Mouse (Mus musculus) cerebellum, adult (tissue): ENCODE results near the gene Wdr70.
A peak's percentile ranks its signal among the peaks of the same experiment; 100 is the strongest.

Experiments
- ATAC-seq: cut with Nextera tagmentation; 2 replicates; pipeline ENCODE4 v1.9.2; 2017; ENCODE audit warnings: mild to moderate bottlenecking, moderate library complexity, mixed read lengths; ENCODE audit not compliant: insufficient number of reproducible peaks, low FRiP score, low TSS enrichment

The Wdr70 gene

GRCm38 (mm10) chr15:7941690-7942089, 157.3 kb downstream of the Wdr70 start:
- no peak for ATAC-seq

DNA sequence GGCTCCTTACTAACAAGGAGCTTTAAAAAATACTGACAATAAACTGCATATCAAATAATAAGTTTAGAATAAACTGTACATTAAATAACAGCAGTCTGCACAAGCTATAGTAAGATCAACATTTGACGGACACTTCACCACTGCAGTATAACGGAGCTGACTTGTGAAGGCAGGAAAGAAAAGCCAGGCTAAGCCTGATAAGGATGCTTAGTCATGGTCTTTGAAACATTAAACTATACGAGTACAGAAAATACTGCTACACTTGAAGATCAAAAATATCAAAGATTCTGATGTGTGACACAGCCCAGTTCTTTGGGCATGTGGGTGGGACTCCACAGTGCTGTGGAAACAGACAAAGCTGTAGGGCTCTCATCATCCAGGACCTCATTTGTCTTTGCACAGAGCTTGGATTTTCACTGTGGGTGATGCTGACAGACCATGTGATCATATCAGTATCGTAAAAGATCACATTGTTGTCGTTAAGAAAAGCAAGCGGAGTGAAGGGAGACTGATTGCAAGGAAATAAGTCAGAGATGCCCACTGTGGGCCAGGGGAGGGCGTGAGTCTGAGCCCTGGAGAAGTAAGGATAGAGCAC, 163.3 kb downstream of the Wdr70 start:
- ATAC-seq, result no peak

- no peak for ATAC-seq
Observed at GRCm38 (mm10) chr15:7934580-7934979, 164.4 kb downstream of the Wdr70 start.

DNA sequence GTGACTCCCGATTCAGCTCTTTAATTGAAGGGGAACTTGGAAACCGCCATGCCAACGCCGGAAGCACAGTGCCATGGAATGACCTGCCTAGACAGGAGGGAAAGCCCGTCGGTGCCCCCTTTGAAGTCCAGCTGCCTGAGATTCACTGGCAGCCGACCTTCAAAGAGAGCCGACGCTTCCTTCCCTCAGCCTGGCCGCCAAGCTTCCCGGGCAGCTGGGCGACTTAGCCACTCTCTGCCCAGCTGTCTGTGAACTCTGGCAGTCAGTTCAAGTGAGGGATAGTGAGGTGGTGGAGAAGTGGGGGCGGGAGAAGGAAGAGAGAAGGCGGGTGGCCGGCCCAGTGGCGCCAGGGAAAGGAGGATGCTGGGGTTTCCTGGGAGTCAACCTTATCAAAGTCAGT, 164.9 kb downstream of the Wdr70 start:
- ATAC-seq, result no peak

DNA sequence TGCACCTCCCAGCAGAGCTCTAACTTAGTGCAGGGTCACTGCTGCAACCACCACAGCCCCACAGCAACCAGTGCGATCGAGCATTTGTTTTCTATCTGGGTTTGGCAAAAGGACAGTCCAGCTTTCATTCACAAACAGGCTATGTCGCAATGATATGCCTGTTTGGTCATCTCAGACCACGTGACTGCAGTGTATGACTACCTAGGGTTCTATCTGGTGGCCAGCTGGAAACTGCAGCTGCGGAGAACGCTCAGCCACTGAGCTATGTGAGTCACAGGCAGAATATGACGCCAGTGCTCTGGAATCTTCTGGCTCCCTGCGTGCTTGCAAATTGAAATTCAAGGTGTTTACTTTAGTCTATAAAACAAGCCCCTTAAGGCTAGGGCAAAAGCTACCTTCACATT, 167.4 kb downstream of the Wdr70 start:
- no peak for ATAC-seq

DNA sequence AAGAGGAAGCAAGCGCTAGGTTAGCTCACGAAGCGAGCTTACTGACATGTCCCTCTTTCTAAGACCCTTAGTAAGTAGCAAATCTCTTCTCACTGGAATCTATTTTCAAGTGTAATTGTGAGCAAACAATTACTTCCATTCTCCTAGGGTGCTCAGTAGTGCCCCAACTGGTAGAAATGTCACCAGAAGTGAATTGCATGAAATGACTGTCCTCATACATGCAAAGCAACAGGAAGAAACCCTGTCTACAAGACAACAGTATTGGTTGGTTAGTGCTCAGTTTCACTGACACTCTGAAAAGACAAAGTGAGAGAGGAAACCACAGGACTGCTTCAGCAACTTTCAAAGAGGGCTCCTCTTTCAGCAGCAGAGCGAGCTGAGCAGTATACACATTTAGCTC, 173.6 kb downstream of the Wdr70 start:
- ATAC-seq, result no peak

GRCm38 (mm10) chr15:7923281-7923680, 175.7 kb downstream of the Wdr70 start:
- ATAC-seq, result no peak

DNA sequence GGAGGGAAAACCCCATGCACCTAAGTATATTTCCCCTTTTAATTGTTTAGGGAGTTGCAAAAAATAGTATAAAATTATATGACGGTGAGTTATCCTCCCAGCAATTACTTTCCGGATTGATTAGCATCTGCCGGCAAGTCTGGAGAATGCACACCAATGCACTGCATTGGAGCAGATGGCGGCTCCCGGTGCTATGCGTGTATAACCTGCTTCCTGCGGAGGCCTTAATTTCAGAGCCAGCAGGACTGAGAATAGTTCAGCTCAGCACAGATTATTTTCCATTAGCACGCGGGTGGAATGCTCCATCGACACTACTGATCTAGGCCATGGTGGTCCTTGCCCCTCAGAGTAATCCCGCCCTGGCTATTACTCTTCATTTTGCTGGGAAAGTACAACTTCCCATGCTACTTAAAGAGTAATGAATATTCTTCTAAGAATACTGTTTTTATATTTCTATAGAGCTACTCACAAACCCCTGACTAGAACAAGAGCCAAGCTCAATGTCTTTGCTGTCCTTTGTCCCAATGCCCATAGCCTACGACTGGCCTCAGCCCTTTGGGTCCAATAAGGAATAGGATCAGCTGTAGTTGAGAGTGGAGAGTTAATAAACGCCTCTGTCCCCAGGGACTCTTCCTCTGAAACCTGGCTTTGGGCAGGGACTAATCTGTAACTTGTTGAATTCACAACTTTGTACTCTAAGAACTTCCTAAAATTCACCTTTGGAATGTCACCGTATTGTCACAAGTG, 176.5 kb downstream of the Wdr70 start:
- ATAC-seq, result peak; percentile 91

GRCm38 (mm10) chr15:7921124-7921523, 177.9 kb downstream of the Wdr70 start:
- peak; percentile 60 for ATAC-seq

GRCm38 (mm10) chr15:7906491-7907035, 192.4 kb downstream of the Wdr70 start:
- no peak for ATAC-seq

DNA sequence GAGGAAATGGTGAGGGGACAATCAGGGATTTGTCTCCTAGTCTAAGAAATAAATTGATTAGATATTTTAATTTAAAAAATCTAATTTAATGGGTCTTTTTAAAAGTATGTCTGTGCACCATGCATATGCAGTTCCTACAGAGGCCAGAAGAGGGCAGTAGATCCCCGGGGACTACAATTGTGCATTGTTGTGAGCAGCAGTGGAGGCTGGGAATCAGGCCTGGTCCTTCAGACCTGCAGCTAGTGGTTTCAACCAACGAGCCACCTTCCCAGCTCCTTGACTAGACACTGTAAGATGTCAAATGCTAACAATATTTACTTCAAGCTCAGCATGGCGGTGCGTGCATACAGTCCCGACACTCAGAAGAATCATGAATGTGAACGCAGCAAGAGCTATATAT, 199.7 kb downstream of the Wdr70 start:
- no peak for ATAC-seq

DNA sequence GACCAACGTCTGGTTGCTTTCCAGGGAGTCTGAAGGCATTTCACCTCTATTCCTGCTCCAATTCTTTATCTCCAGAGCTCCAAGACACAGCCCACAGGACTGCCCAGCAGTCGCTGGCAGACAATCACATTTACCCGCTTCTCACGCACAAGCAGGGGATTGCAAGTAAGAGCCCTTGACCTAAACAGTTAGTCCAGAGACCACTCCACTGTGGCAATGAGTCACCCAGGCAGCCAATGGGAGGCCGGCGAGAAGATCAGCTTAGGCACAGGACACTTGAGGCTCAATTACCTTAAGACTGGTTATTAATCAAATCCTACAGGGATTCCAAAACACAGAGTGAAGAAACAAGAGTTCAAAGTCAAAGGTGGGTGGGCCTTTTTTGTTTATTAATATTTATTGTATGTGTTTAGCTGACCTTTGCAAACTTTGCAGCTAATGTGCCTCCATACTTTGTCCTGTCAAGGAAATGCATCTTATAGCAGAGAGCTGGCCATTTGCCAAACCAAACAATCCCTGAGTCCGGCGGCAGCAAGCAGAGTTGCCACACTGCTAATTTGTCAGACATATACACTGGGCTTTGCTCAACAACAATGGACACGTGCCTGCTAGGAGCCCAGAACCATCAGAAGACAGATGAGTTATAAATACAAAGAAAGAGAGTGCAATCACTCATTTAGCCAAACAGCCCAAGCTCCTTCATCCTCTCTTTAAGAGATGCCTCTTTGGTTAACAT, 207.3 kb downstream of the Wdr70 start:
- no peak for ATAC-seq

DNA sequence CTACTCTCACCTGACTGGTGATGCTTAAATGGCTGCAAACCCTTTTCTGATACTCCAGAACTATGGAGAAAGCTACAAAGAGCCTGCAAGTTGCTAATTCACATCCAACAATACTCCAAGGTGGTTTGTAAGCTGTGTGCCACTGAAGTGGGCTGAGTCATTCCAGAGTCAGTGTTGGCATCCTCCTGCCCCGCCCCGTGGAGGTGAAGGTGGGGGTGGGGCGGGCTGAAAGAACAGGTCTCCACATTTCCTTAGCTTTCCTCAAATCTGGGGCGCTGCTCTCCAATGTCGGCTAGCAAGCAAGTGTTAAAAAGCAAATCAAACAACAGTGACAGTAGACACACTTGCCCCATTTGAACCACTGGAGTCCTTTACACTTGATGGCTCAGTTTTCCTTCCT, 208.7 kb downstream of the Wdr70 start:
- ATAC-seq, result no peak

DNA sequence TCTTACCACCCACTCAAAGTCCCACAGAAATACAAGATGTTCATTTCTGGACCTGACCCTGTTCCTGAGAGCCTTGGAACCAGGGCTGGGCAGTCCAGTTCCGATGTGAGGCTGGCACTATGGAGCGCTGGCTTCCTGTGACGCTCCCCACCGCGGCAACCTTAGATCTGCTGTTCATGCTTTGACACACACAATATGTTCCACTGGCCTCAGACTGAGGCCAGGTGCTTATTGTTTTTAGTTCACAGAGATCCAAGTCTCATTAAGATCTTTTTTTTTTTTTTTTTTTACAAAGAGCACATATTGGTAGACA, 209.7 kb downstream of the Wdr70 start:
- no peak for ATAC-seq

GRCm38 (mm10) chr15:7888617-7889361, 210.2 kb downstream of the Wdr70 start:
- no peak for ATAC-seq

- ATAC-seq, result no peak
Observed at GRCm38 (mm10) chr15:7886591-7886990, 212.4 kb downstream of the Wdr70 start.

GRCm38 (mm10) chr15:7885106-7885505, 213.9 kb downstream of the Wdr70 start:
- no peak for ATAC-seq

- ATAC-seq, result no peak
Observed at GRCm38 (mm10) chr15:7884181-7884580, 214.8 kb downstream of the Wdr70 start.

GRCm38 (mm10) chr15:7879956-7880355, 219.1 kb downstream of the Wdr70 start:
- no peak for ATAC-seq

DNA sequence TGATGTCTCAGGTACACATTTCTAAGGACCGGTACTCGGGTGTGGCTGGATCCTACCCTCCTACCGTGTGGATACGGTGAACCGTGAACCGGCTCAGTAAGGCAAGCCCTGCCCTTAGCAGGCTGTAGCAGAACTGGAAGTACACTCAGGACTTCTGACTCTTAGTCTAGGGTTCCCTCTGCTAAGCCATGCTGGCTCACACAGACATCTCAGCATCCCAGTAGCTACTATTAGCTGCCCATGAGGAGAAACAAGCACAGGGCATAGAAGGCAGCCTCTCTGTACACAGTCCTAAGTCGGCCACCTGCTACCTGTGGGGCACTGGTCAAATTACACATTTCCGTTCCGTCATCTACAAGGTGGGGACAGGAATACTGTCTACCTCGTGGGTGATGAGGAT, 220.1 kb downstream of the Wdr70 start:
- no peak for ATAC-seq
